Mouse (Mus musculus) brain, embryonic 14.5 days (tissue): ENCODE data around the gene Ttc28. TPM values are rescaled to one million over a fixed set of nuclear protein-coding genes. Genes with fewer than 3 reads are reported as not detected.
A peak's percentile ranks its signal among the peaks of the same experiment; 100 is the strongest.

ENCODE experiments used
- DNase-seq: peaks from one replicate; pipeline ENCODE4 v3.0.0-alpha.2; 2011; ENCODE audit warnings: low read depth
- CTCF ChIP-seq: fragments of 200-500 bp; IDR thresholded peaks from 2 replicates; pipeline ENCODE4 v1.5.1; 2012; ENCODE audit warnings: inconsistent platforms, mild to moderate bottlenecking, moderate library complexity, borderline replicate concordance; ENCODE audit not compliant: insufficient read depth, insufficient read length; ENCODE audit errors: extremely low read depth
- POLR2A ChIP-seq: fragments of 200-500 bp; IDR thresholded peaks from 2 replicates; pipeline ENCODE4 v1.6.1; 2012; ENCODE audit warnings: mild to moderate bottlenecking, inconsistent platforms, borderline replicate concordance; ENCODE audit not compliant: poor library complexity, insufficient read depth, insufficient read length, severe bottlenecking; ENCODE audit errors: extremely low read depth
- polyA plus RNA-seq: library from polyadenylated mRNA; depleted of rRNA; stranded (reverse); fragments of >200 nt; gene quantifications from 2 replicates; pipeline ENCODE4 v1.2.3, GENCODE M21; 2012

Gene Ttc28
- polyA plus RNA-seq, 1 experiment: 39.8 TPM

DNA sequence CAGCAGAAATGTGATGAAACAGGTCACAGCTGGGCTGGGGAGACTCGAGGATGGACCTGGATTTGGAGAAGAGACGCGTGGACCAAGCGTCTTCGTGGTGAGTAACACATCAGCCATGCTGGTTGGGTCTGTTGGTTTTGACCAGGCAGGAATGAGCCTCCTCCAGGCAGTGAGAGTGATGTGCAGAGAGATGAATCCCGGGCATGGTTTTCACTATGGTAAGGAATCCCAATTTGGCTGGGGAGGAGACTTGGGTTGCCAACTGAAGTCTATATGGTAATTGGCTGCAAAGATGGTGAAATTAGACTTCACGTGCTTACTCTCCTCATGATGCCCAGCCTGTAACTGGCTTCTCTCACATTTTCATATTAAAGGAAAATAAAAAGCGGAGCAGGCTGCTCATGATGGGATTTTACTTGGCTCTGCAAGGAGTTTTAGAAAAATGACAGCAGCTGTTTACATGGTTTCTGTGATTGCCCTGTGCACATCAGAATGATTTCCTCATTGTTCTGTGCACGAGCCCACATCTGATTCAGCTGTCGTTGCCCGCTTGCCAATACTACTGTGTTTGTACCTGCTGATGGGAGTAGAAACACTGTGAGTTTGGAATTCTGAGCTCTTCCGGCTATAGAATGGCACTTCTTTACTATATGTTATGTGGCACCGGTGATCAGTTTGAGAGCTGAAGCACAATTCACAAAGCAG lies 117.4 kb downstream of the Ttc28 start:
- peak; percentile 89 for DNase-seq
- TF ChIP-seq POLR2A (no peak), CTCF (no peak)

DNA sequence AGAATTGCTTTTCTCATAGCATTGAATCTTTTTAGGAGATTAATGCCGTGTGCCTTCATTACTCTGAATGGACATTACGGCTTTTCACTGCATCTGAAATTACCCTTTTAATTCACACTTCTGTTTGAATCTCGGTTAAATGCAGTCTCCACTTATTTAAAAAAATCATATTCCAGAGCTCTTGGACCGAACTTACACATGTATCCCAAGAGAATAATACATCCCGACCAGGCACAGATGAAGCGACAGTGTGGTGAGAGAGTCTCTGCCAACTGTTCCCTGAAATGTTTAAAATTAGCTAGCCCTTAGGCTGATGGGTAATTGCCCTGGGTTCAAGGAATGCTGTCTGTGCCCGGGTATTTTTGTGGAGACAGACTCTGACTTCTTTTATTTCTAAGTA lies 118.1 kb downstream of the Ttc28 start:
- DNase-seq: peak; percentile 78
- TF ChIP-seq POLR2A (no peak), CTCF (no peak)

DNA sequence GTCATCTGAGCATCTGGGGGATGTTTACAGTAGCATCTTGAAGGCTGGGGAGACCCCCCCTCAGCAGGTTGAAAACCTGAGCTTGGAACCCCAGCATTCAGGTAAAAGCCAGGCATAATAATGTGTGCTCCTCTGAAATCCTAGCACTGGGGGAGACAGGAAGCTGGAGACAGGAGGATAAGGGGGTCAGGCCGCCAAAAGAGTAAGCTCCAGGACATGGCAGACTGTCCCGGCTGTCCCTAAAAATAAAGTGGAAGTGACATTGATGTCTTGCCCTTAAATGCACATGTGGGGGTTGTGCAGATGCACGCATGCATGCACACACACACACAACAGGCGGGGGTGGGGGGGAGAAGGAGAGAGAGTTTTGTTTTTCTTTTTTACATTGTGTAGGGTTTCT lies 118.7 kb downstream of the Ttc28 start:
- no peak for TF ChIP-seq POLR2A
- TF ChIP-seq CTCF: no peak
- no peak for DNase-seq

DNA sequence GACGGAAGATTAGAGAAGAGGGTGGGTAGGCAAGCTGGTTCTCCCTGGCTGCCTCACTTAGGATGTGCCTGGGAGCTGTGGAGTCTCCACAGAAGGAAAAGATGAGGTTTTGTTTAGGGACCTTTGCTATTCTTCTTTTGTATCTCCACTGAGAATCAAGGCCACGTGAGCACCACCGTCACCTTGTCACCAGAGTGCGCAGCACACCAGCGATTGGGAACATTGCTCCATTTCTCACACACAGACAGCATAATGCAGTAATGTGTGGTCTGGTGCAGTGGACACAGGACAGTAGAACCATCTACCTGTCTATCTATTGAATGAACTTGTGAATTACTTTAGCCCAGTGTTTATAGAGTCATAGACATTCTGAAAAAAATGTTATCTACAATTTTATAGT lies 121.3 kb downstream of the Ttc28 start:
- no peak for DNase-seq
- TF ChIP-seq CTCF: peak; percentile 36; the same call in 1 of the 2 replicates
- no peak for TF ChIP-seq POLR2A

DNA sequence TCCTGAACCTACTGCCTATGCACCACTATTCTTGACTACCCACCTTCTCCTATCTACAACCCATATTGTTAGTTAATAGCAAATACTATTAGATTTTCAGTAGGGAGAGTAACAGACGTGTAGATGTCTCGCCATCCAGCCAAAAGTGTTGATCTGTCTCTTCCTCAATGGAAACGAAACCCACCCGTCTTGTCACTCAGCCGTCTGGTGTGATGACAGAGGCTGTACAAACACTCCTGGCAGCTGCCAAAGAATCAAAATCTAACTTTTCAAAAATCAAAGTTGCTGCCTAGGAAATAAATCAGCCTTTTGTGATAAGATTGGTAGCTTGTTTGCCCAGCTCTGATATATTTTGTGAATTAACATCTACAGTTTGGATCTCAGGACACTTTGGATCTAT lies 123.6 kb downstream of the Ttc28 start:
- DNase-seq: peak; percentile 78
- TF ChIP-seq CTCF (no peak), POLR2A (no peak)

DNA sequence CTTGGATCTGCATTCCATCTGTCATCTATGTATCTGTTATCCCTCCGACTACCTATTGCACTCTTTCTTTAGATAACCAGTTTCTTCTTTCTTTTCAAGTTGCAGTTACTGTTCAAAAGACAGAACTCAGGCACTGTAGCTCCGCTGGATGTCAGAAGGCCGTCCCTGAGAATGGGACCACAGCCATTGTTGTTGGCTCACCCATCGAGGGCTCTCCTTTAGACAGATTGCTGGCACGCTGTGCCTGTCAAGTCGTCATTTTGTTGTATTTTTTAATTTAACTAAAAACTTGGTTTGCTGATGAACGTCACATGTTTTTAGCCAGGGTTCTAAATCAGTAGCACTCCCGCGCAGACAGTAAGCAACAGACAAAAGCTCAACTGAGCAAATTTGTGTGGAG lies 124.1 kb downstream of the Ttc28 start:
- TF ChIP-seq CTCF (no peak), POLR2A (no peak)
- DNase-seq: peak; percentile 75

DNA sequence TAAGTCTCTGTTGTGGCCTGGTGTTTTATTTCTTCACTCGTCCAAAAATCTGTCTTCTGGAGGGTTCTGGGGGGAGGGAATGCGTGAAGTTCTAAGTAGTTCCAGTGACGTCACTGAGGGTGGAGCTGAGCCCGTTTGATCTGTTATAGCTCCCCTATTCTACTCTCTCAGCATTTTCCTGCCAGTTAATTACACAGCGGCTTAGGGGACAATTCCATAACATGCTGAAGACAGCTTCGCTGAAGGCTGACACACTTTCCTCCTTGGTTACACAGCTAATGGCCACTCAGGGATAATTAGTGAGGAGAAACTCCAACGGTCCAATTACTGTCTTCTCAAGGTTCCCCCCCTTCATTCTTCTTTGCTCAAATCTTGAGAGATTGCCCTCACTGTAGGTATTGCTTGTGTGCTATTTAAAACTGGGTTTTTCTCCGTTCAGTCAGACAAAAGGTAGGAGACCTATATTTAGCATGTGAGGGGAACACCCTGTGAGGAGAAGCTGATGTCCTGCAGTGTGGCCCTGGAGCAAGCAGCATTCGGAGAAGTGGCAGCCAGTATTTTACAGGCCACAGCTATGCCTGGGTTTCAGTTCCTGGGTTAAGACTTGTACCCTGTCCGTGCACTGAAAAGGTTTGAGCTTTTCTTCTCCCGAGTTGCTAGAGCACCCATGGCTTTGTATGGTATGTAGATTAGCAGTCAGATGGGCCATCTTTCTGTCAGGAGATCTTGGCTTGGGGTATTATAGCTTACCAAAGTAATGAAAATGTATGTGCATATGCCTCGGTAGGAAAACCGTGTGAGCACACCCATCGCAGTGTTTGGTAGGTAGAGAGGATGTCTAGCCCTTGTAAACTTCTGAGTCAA lies 126.9 kb downstream of the Ttc28 start:
- TF ChIP-seq POLR2A: no peak
- no peak for TF ChIP-seq CTCF
- DNase-seq: peak; percentile 89

DNA sequence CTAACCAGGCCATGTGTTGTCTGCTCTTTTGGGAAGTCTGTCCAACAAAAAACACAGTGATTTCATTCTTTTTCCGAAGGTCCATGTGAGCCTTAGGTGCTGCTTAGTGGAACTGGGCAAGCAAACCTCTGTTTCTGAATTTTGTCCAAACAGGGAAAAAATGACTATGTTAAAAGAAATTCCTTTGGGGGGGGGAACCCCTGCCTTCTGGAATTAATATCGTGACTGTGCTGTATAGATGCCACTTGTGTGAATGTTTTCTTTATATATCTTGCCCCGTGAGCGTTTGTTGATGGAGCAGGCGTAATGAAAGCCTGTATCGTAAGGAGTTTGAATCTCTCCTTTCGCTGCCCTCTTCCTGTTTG lies 127.5 kb downstream of the Ttc28 start:
- DNase-seq: no peak
- TF ChIP-seq POLR2A (no peak), CTCF (no peak)

DNA sequence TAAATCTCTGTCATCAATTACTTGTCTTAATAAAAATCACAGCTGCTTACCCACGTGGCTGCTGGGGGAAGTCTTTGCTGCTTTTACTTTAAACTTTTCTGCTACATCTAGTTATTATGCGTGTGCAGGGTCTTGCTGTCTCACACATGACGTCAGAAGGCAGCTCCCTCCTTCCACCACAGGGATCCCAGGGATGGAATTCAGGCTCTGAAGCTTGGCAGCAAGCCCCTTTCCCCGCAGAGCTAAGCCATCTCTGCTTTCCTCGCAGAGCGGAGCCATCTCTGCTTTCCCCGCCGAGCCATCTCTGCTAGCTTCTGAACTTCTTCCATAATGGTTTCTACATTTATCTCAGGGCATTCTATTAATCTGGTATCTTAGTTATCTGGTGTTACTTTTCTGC lies 128.3 kb downstream of the Ttc28 start:
- DNase-seq: peak; percentile 65
- no peak for TF ChIP-seq CTCF
- TF ChIP-seq POLR2A: no peak

DNA sequence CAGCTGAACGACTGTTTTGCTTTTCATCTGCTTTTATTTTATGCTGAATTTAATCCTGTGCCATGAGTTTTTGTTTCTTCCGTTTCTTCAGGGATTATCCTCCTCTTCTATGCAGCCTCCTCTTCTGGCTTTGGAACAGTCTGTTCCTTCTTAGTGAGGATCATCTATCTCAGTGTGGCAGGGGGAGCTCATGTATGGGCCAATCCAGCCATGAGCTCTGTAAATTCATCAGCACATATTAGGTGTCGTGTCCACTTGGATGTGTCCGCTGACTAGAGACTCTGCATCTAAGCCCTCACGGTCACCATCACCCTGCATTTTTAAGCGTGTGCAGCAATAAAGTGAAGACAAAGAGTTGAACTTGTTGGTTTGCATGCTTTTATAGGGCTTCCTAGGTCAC lies 128.8 kb downstream of the Ttc28 start:
- no peak for DNase-seq
- TF ChIP-seq POLR2A: no peak
- TF ChIP-seq CTCF: no peak

DNA sequence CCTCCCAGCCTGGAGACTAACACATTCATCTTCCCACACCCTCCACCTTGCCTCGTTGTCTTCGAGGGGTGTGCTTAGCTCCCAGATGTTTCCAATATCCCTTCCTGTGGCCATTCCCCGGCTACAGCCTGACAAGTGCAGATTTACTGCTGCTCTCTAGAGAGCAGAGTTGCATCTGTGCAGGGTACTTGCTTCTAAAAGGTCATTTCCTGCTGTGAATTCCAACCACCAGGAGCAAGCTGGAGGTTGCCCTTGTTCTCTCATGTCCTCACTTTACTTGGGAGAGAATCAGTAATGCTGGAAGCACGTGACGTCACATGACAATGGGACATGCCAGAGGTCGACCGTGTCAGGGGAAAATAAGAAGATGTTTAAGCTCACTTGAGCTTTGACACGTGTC lies 131.7 kb downstream of the Ttc28 start:
- no peak for TF ChIP-seq POLR2A

DNA sequence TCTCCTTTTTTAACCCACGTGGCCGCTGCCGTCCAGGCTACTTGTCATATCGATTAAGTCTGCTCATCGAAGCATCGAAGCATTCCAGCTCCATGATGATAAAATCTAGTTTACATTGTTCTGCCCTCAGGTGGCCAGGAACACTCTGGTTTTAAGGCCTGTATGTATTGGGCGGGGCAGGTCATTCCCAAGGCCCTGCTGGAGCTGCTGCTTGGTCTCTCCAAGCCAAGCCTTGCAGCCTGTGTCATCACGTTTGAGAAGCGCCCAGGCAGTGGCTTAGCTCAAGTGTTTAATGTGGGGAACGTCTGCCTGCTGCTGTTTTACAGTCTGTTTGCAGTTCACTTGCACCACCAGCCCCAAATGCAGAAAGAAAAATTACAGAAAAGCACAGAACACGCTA lies 132.5 kb downstream of the Ttc28 start:
- no peak for TF ChIP-seq CTCF
- TF ChIP-seq POLR2A: no peak
- DNase-seq: no peak

More for the DNA sequence above, 131.7 kb downstream of the Ttc28 start:
- no peak for DNase-seq

DNA sequence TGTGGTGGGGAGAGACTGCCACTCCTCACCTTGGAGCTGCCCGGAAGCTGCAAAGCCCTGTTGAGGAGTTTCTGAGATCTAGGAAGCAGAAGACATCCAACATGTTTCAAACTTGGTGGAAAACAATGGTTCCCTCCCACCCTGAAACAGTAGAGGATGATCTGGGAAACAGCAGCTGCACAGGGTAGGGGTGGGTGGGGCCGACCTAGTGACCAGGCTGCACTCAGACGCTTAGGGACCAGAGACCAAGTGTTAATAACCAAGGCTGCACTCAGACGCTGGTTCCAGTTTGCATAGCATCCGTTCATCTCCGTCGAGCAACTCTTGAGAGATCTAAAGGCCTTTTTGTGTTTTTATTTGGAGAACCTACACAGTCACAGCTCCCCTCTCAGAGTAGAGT lies 133.0 kb downstream of the Ttc28 start:
- TF ChIP-seq POLR2A (no peak), CTCF (no peak)
- DNase-seq: no peak

DNA sequence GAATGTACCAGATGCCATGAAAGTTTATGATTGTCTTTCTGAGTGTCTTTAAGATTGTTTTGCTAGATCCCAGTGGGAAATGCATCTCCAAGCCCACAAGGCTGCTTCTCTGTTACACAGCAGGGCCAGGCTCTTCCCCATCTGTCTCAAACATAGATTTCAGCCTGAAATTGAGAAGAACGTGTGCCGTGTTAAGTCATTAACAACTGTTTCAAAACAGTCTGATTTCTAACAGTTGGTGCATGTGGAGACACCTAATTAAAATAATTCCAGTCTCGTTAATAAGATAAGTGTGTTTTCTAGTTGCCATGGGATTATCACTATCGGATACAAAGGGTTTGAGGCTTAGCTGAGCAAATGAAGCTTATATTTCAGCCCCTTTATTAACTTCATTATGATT lies 135.4 kb downstream of the Ttc28 start:
- peak; percentile 88 for DNase-seq
- TF ChIP-seq POLR2A (no peak), CTCF (no peak)
